Mouse (Mus musculus) liver, postnatal 0 days (tissue): ENCODE measurements around the gene Gng8.
A peak's percentile ranks its signal among the peaks of the same experiment; 100 is the strongest.

ENCODE experiments used
- CTCF ChIP-seq: sonication (generic); IDR thresholded peaks from 2 replicates; pipeline ENCODE4 v1.5.1; 2016; ENCODE audit warnings: antibody characterized with exemption, low read depth
- EP300 ChIP-seq: IDR thresholded peaks from 2 replicates; pipeline ENCODE4 v1.6.1; 2016; ENCODE audit warnings: antibody characterized with exemption, low read depth, mild to moderate bottlenecking

- peak; percentile 56 for TF ChIP-seq CTCF
- no peak for TF ChIP-seq EP300
Measured at GRCm38 (mm10) chr7:16937312-16937711, 45.7 kb downstream of the Gng8 start.
